Mouse (Mus musculus): ENCODE data around the gene B3gat1. TPM values are rescaled to one million over a fixed set of nuclear protein-coding genes. Genes with fewer than 3 reads are reported as not detected.

B3gat1 gene
- polyA plus RNA-seq, 1 experiment from 2014 or later = 5.7 TPM

GRCm38 (mm10) chr9:26760081-26760480 lies 26.6 kb downstream of the B3gat1 start:
- Histone ChIP-seq H3K4me2 (no peak overlapping the region), H3K27me3 (ENCODE audit: control insufficient read depth, insufficient read depth, low read length) (no peaks in the 10 kb centered on the region), H3K27ac (ENCODE audit: low read depth, low read length) (no peak overlapping the region), H3K9ac (ENCODE audit: low read length) (no peak overlapping the region), H3K9me3 (ENCODE audit: control insufficient read depth, low read length) (no peaks in the 10 kb centered on the region), H3K4me3 (ENCODE audit: low read depth, low read length) (no peak overlapping the region), H3K36me3 (ENCODE audit: control insufficient read depth, insufficient read depth, low read length) (no peaks in the 10 kb centered on the region), H3K4me1 (ENCODE audit: control insufficient read depth, insufficient read depth, low read length) (no peaks in the 10 kb centered on the region)
- ATAC-seq (ENCODE audit: low FRiP score) = peak; percentile 74; the same call in 1 of the 2 replicates
- 39% methylated on average over 9 of the region's 9 CpGs for WGBS
- peak; percentile 85 for DNase-seq (ENCODE audit: low spot score, missing footprints)

DNA sequence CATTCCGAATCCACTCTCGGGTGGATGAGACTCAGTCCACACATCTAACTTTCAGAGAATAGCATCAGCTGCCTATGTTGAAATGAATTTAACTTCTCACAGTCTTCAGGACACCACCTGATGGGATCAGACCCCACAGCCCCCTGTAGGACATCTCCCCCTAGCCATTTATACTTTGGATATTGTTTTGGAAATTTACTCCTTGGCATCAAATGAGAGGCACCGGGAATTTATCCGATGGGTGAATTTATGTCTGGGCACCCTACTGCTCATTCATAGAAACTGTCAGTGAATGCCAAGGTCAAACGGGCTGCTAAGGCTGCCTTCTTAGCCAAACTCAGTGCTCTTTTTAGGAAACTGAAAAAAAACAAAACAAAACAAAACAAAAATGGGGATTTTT lies 27.0 kb downstream of the B3gat1 start:
- DNase-seq (ENCODE audit: low spot score, missing footprints) (peak; percentile 60), ATAC-seq (ENCODE audit: low FRiP score) (peak; percentile 8; the same call in 1 of the 2 replicates)
- no peak overlapping the region for H3K4me3 ChIP-seq (ENCODE audit: low read depth, low read length)
- H3K36me3 ChIP-seq (ENCODE audit: control insufficient read depth, insufficient read depth, low read length) = no peaks in the 10 kb centered on the region
- H3K9ac ChIP-seq (ENCODE audit: low read length) = no peak overlapping the region
- WGBS = 77% methylated on average over 5 of the region's 5 CpGs
- no peaks in the 10 kb centered on the region for H3K9me3 ChIP-seq (ENCODE audit: control insufficient read depth, low read length)
- H3K27ac ChIP-seq (ENCODE audit: low read depth, low read length) = no peak overlapping the region
- no peaks in the 10 kb centered on the region for H3K27me3 ChIP-seq (ENCODE audit: control insufficient read depth, insufficient read depth, low read length)
- H3K4me2 ChIP-seq = no peak overlapping the region
- H3K4me1 ChIP-seq (ENCODE audit: control insufficient read depth, insufficient read depth, low read length) = no peaks in the 10 kb centered on the region

DNA sequence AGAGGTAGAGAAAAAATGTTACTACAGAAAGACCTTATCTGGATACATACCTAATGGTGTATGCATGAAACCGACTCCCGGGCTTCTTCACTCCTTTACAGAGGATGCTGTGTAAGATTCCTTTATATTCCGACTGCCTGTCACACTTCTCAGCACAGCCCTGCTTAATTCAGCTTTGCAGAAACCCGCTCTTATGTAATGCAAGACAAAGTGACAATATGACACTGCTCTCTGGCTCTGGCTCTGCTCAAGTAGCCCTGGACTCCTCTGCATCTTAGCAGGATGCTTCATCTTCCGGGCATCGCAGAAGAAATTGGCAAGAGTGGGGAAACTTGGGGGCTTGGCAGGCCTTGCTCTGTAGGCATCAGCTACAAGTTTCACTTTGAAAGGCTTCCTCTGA lies 28.9 kb downstream of the B3gat1 start:
- 86% methylated on average over 6 of the region's 6 CpGs for WGBS
- Histone ChIP-seq H3K27me3 (ENCODE audit: control insufficient read depth, insufficient read depth, low read length) (no peaks in the 10 kb centered on the region), H3K9ac (ENCODE audit: low read length) (no peak overlapping the region), H3K9me3 (ENCODE audit: control insufficient read depth, low read length) (no peaks in the 10 kb centered on the region), H3K4me2 (no peak overlapping the region), H3K36me3 (ENCODE audit: control insufficient read depth, insufficient read depth, low read length) (no peaks in the 10 kb centered on the region), H3K4me1 (ENCODE audit: control insufficient read depth, insufficient read depth, low read length) (no peaks in the 10 kb centered on the region), H3K4me3 (ENCODE audit: low read depth, low read length) (no peak overlapping the region), H3K27ac (ENCODE audit: low read depth, low read length) (no peak overlapping the region)
- ATAC-seq (ENCODE audit: low FRiP score) = no peak
- no peak for DNase-seq (ENCODE audit: low spot score, missing footprints)

DNA sequence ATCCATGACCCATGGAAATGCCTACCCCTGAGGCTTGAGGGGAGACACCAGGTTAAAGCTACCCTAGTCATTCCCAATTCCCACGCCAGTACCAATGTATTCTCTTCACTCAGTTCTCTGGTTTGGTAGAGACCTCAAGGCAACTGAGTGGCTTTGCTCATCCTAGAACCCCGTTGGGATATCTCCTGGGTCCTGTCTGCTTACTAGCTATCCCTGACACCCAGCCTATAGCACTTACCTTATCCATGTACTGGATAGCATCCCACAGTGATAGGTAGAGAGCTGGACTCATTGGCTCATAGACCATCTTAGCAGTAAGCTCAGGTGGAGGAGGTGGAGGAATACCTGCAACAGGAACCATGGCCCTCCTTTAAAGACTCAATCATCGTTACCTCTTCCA lies 34.7 kb downstream of the B3gat1 start:
- Histone ChIP-seq H3K36me3 (ENCODE audit: control insufficient read depth, insufficient read depth, low read length) (no peaks in the 10 kb centered on the region), H3K27me3 (ENCODE audit: control insufficient read depth, insufficient read depth, low read length) (no peaks in the 10 kb centered on the region), H3K9me3 (ENCODE audit: control insufficient read depth, low read length) (no peaks in the 10 kb centered on the region), H3K27ac (ENCODE audit: low read depth, low read length) (no peak overlapping the region), H3K9ac (ENCODE audit: low read length) (no peak overlapping the region), H3K4me1 (ENCODE audit: control insufficient read depth, insufficient read depth, low read length) (no peaks in the 10 kb centered on the region), H3K4me3 (ENCODE audit: low read depth, low read length) (no peak overlapping the region), H3K4me2 (no peak overlapping the region)
- WGBS = 80% methylated on average over 3 of the region's 3 CpGs
- DNase-seq (ENCODE audit: low spot score, missing footprints) = peak; percentile 72
- ATAC-seq (ENCODE audit: low FRiP score) = no peak

- H3K27ac ChIP-seq (ENCODE audit: low read depth, low read length) = no peak overlapping the region
- no peaks in the 10 kb centered on the region for H3K4me1 ChIP-seq (ENCODE audit: control insufficient read depth, insufficient read depth, low read length)
- no peak overlapping the region for H3K9ac ChIP-seq (ENCODE audit: low read length)
- 84% methylated on average over 2 of the region's 2 CpGs for WGBS
- DNase-seq (ENCODE audit: low spot score, missing footprints) = no peak
- ATAC-seq (ENCODE audit: low FRiP score) = no peak
- no peaks in the 10 kb centered on the region for H3K9me3 ChIP-seq (ENCODE audit: control insufficient read depth, low read length)
- no peaks in the 10 kb centered on the region for H3K36me3 ChIP-seq (ENCODE audit: control insufficient read depth, insufficient read depth, low read length)
- no peaks in the 10 kb centered on the region for H3K27me3 ChIP-seq (ENCODE audit: control insufficient read depth, insufficient read depth, low read length)
- no peak overlapping the region for H3K4me3 ChIP-seq (ENCODE audit: low read depth, low read length)
- H3K4me2 ChIP-seq = no peak overlapping the region
Measured at GRCm38 (mm10) chr9:26775700-26776099, 42.2 kb downstream of the B3gat1 start.

DNA sequence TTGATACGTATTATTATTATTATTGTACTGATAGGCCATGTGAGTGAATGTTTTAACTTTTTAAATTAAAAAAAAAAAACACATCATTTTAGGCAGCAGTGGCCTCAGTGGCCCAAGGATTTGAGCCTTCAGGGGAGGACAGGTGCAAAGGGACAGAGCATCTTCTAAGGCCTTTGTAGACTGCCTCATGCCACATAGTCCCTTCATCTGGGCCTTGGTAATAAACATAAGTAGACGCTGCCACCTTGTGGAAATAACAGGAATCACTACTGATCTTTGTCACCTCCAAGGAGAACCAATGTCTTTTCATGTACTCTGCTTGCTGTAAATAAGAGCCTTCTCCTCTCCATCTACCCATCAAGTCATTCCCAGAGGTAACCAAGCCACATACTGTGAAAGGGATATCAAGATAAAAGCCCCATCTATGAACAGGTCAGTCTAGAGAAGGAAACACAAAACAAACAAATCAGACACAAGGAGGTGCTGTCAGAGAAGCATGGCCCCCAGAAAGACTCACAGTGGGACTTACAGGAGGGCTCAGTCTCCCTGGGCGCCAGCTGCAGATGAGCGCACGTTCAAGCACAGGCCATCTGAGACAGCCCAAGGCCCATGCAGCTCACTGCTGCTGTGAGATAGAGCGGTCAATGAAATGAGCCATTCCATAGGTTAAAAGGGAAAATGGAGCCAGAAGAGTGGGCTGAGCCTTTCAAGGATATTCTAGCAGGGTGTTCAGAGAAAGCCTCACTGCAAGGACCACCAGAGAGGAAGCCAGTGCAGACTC lies 42.8 kb downstream of the B3gat1 start:
- no peaks in the 10 kb centered on the region for H3K4me1 ChIP-seq (ENCODE audit: control insufficient read depth, insufficient read depth, low read length)
- no peaks in the 10 kb centered on the region for H3K27me3 ChIP-seq (ENCODE audit: control insufficient read depth, insufficient read depth, low read length)

GRCm38 (mm10) chr9:26778421-26778820 lies 44.9 kb downstream of the B3gat1 start:
- no peak for DNase-seq (ENCODE audit: low spot score, missing footprints)
- no peak for ATAC-seq (ENCODE audit: low FRiP score)
- Histone ChIP-seq H3K4me1 (ENCODE audit: control insufficient read depth, insufficient read depth, low read length) (no peaks in the 10 kb centered on the region), H3K4me3 (ENCODE audit: low read depth, low read length) (no peak overlapping the region), H3K27ac (ENCODE audit: low read depth, low read length) (no peak overlapping the region), H3K36me3 (ENCODE audit: control insufficient read depth, insufficient read depth, low read length) (no peaks in the 10 kb centered on the region), H3K4me2 (no peak overlapping the region), H3K9me3 (ENCODE audit: control insufficient read depth, low read length) (no peaks in the 10 kb centered on the region), H3K9ac (ENCODE audit: low read length) (no peak overlapping the region), H3K27me3 (ENCODE audit: control insufficient read depth, insufficient read depth, low read length) (no peaks in the 10 kb centered on the region)
- WGBS = 93% methylated on average over 7 of the region's 7 CpGs

More for the DNA sequence above, 42.8 kb downstream of the B3gat1 start:
- peak; percentile 93 for DNase-seq (ENCODE audit: low spot score, missing footprints)
- H3K9me3 ChIP-seq (ENCODE audit: control insufficient read depth, low read length) = no peaks in the 10 kb centered on the region
- WGBS = 65% methylated on average over 6 of the region's 6 CpGs
- ATAC-seq (ENCODE audit: low FRiP score) = peak; percentile 78
- no peaks in the 10 kb centered on the region for H3K36me3 ChIP-seq (ENCODE audit: control insufficient read depth, insufficient read depth, low read length)
- H3K9ac ChIP-seq (ENCODE audit: low read length) = no peak overlapping the region
- no peak overlapping the region for H3K4me2 ChIP-seq
- H3K27ac ChIP-seq (ENCODE audit: low read depth, low read length) = no peak overlapping the region
- no peak overlapping the region for H3K4me3 ChIP-seq (ENCODE audit: low read depth, low read length)

GRCm38 (mm10) chr9:26783414-26783975 lies 50.0 kb downstream of the B3gat1 start:
- no peaks in the 10 kb centered on the region for H3K36me3 ChIP-seq (ENCODE audit: control insufficient read depth, insufficient read depth, low read length)
- DNase-seq (ENCODE audit: low spot score, missing footprints) (peak; percentile 67), ATAC-seq (ENCODE audit: low FRiP score) (peak; percentile 57)
- H3K4me1 ChIP-seq (ENCODE audit: control insufficient read depth, insufficient read depth, low read length) = no peaks in the 10 kb centered on the region
- no peak overlapping the region for H3K9ac ChIP-seq (ENCODE audit: low read length)
- no peaks in the 10 kb centered on the region for H3K27me3 ChIP-seq (ENCODE audit: control insufficient read depth, insufficient read depth, low read length)
- H3K9me3 ChIP-seq (ENCODE audit: control insufficient read depth, low read length) = no peaks in the 10 kb centered on the region
- H3K4me2 ChIP-seq = no peak overlapping the region
- WGBS = 61% methylated on average over 7 of the region's 7 CpGs
- no peak overlapping the region for H3K27ac ChIP-seq (ENCODE audit: low read depth, low read length)
- no peak overlapping the region for H3K4me3 ChIP-seq (ENCODE audit: low read depth, low read length)

GRCm38 (mm10) chr9:26792829-26793228 lies 59.3 kb downstream of the B3gat1 start:
- DNase-seq (ENCODE audit: low spot score, missing footprints) = no peak
- 89% methylated on average over 3 of the region's 3 CpGs for WGBS

More at GRCm38 (mm10) chr9:26792829-26793228, 59.3 kb downstream of the B3gat1 start:
- Histone ChIP-seq H3K27me3 (ENCODE audit: control insufficient read depth, insufficient read depth, low read length) (no peaks in the 10 kb centered on the region), H3K27ac (ENCODE audit: low read depth, low read length) (no peak overlapping the region), H3K36me3 (ENCODE audit: control insufficient read depth, insufficient read depth, low read length) (no peaks in the 10 kb centered on the region), H3K4me2 (no peak overlapping the region), H3K9ac (ENCODE audit: low read length) (no peak overlapping the region), H3K4me1 (ENCODE audit: control insufficient read depth, insufficient read depth, low read length) (no peaks in the 10 kb centered on the region), H3K4me3 (ENCODE audit: low read depth, low read length) (no peak overlapping the region), H3K9me3 (ENCODE audit: control insufficient read depth, low read length) (no peaks in the 10 kb centered on the region)
- no peak for ATAC-seq (ENCODE audit: low FRiP score)

Measured in midbrain, embryonic 11.5 days (tissue).